Mouse (Mus musculus): Measurements from ENCODE around the gene Gm21983.

Gene Gm21983

GRCm38 (mm10) chr7:27159256-27159655, 21.6 kb downstream of the Gm21983 start:
- no peak for DNase-seq

GRCm38 (mm10) chr7:27158171-27158570, 22.7 kb downstream of the Gm21983 start:
- no peak for DNase-seq

- DNase-seq, result no peak
These were observed 24.9 kb downstream of the Gm21983 start for GRCm38 (mm10) chr7:27156005-27156404.

GRCm38 (mm10) chr7:27153205-27153764, 27.6 kb downstream of the Gm21983 start, which contains the start of gene Cyp2t4:
TSS of gene Cyp2t4 (plus strand) at chr7:27153714.
- peak; percentile 53 for DNase-seq

GRCm38 (mm10) chr7:27136410-27136996, 44.4 kb downstream of the Gm21983 start:
- no peak for DNase-seq

GRCm38 (mm10) chr7:27133757-27134156, 47.1 kb downstream of the Gm21983 start:
- DNase-seq, result no peak

- DNase-seq, result peak; percentile 72
These were observed 47.7 kb downstream of the Gm21983 start for GRCm38 (mm10) chr7:27133156-27133555.

- DNase-seq, result peak; percentile 67
These were observed 48.3 kb downstream of the Gm21983 start for GRCm38 (mm10) chr7:27132588-27132987.

GRCm38 (mm10) chr7:27131387-27131786, 49.5 kb downstream of the Gm21983 start:
- no peak for DNase-seq

- DNase-seq, result peak; percentile 80
These were observed 50.1 kb downstream of the Gm21983 start for GRCm38 (mm10) chr7:27130521-27131370.

- DNase-seq, result peak; percentile 76
These were observed 51.1 kb downstream of the Gm21983 start for GRCm38 (mm10) chr7:27129811-27130210.

- peak; percentile 54 for DNase-seq
These were observed 51.9 kb downstream of the Gm21983 start for GRCm38 (mm10) chr7:27128946-27129345.

- DNase-seq, result peak; percentile 62
These were observed 52.7 kb downstream of the Gm21983 start for GRCm38 (mm10) chr7:27128162-27128561.

GRCm38 (mm10) chr7:27124969-27125368, 55.9 kb downstream of the Gm21983 start:
- DNase-seq, result no peak

- DNase-seq, result no peak
These were observed 56.5 kb downstream of the Gm21983 start for GRCm38 (mm10) chr7:27124305-27124832.

- DNase-seq, result no peak
These were observed 61.2 kb downstream of the Gm21983 start, which contains the start of gene Cyp2f2 for GRCm38 (mm10) chr7:27119676-27120075. TSS of gene Cyp2f2 (plus strand) at chr7:27119909.

Measured in kidney, adult 9 months (tissue).